Mouse (Mus musculus) heart, embryonic 14.5 days (tissue): ENCODE measurements at regions not wholly inside any gene's neighbourhood (a gene's known extent, or its start where the extent isn't known, plus 50 kb on each side); places are given as distances from the start of the nearest gene placed in this dataset.

Experiments
- ATAC-seq: fragments of 200-750 bp; cut with Nextera tagmentation; 2 replicates; pipeline ENCODE4 v1.8.0; 2017; ENCODE audit warnings: low read depth, moderate TSS enrichment; ENCODE audit not compliant: insufficient number of reproducible peaks, insufficient read depth, low FRiP score
- H3K27ac ChIP-seq, 2 experiments: fragments of 200-500 bp in 1 of 2; fragments of 300-500 bp in 1 of 2; sonication (generic) in 1 of 2; replicated peaks in 1 of 2; 2 replicates each; pipeline ENCODE4 v1.5.1; 2012 to 2014; ENCODE audit warnings: low read depth in 2 of 2, low read length in 2 of 2, control low read depth in 1 of 2, mild to moderate bottlenecking in 1 of 2, mixed read lengths in 1 of 2; ENCODE audit not compliant: control insufficient read depth in 1 of 2, insufficient read depth in 1 of 2
- H3K27me3 ChIP-seq: fragments of 300-500 bp; sonication (generic); 2 replicates; pipeline ENCODE4 v1.6.1; 2014; ENCODE audit warnings: mild to moderate bottlenecking, low read length, control low read depth; ENCODE audit not compliant: control insufficient read depth, insufficient read depth
- H3K36me3 ChIP-seq: fragments of 300-500 bp; sonication (generic); 2 replicates; pipeline ENCODE4 v1.6.1; 2014; ENCODE audit warnings: mild to moderate bottlenecking, control low read depth, low read length, mixed read lengths; ENCODE audit not compliant: control insufficient read depth, insufficient read depth
- H3K4me1 ChIP-seq, 2 experiments: fragments of 200-500 bp in 1 of 2; fragments of 300-500 bp in 1 of 2; sonication (generic) in 1 of 2; 2 replicates each; pipeline ENCODE4 v1.6.1; 2012 to 2014; ENCODE audit warnings: low read length in 2 of 2, control low read depth in 1 of 2, mixed read lengths in 1 of 2; ENCODE audit not compliant: control insufficient read depth in 2 of 2, insufficient read depth in 2 of 2
- H3K4me2 ChIP-seq: fragments of 300-500 bp; sonication (generic); 2 replicates; pipeline ENCODE4 v1.6.1; 2014; ENCODE audit warnings: mild to moderate bottlenecking, low read length
- H3K4me3 ChIP-seq, 2 experiments: fragments of 200-500 bp in 1 of 2; fragments of 300-500 bp in 1 of 2; sonication (generic) in 1 of 2; 2 replicates each; pipeline ENCODE4 v1.5.1; 2012 to 2014; ENCODE audit warnings: low read length in 2 of 2, mild to moderate bottlenecking in 2 of 2, control low read depth in 1 of 2, low read depth in 1 of 2, moderate library complexity in 1 of 2; ENCODE audit not compliant: control insufficient read depth in 1 of 2, insufficient read depth in 1 of 2
- H3K9ac ChIP-seq: fragments of 300-500 bp; sonication (generic); 2 replicates; pipeline ENCODE4 v1.6.1; 2014; ENCODE audit warnings: mild to moderate bottlenecking, low read length
- H3K9me3 ChIP-seq: fragments of 300-500 bp; sonication (generic); 2 replicates; pipeline ENCODE4 v1.6.1; 2016; ENCODE audit warnings: low read length, control low read depth; ENCODE audit not compliant: control insufficient read depth
- WGBS: fragments of 180-500 bp; shearing (Covaris S2); extraction: QIAGEN DNeasy Blood & Tissue Kit; methylation state at CpG from one replicate; pipeline ENCODE4 v1.1.7; 2014; 5-methylcytosine and 5-hydroxymethylcytosine counted together

DNA sequence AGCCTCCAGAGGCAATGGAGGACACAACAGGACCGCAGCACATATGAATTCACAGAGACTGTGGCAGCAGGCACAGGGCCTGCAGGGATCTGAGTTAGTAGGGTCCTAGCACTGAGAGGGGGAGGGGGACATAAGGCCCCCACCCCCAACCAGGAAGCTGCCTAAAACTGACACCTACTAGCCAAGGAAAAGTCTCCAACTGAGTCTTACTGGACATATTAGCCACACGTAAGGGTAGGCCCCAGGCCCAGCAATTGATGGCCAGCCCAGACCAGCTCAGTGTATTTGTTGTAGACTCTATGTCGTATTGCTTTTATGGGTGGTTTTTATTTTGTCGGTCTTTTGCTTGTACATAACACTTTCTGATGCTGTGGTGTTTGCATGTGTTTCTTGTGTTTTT, 153.4 kb upstream of the Map3k1 start:
- Histone ChIP-seq H3K27me3 (no peaks in the 10 kb centered on the region), H3K36me3 (no peaks in the 10 kb centered on the region), H3K4me1 (no peaks in the 10 kb centered on the region), H3K9me3 (peaks cover 3% of the 10 kb centered on the region; the same call in 1 of the 2 replicates), H3K9ac (no peak overlapping the region), H3K4me3 (no peak overlapping the region), H3K4me2 (no peak overlapping the region), H3K27ac (no peak overlapping the region)
- no peak for ATAC-seq
- 94% methylated on average over 4 of the region's 4 CpGs for WGBS

DNA sequence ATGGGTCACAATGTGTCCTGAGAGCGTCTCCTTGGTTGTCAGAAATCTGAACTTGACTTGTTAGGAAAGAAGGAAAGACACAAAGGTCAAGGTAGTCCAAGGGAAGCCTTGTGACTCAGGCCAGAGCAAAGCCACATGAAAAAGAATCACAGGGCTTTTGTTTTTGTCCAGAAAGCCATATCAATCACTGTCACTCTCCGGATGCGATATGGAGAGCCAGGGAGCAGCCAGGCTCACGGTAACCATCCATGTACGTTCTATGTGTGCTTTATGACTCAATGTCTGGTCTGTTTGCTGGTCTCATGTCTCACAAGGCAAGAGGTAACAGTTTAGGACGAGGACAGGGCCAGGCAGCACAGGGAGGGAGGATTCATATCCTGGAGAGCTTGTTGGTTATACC, 157.3 kb upstream of the Map3k1 start:
- Histone ChIP-seq H3K9ac (no peak overlapping the region), H3K4me1 (peaks cover 0 to 3% of the 10 kb centered on the region in 2 experiments; a peak in 1 of 4 replicates), H3K27me3 (no peaks in the 10 kb centered on the region), H3K4me2 (no peak overlapping the region), H3K4me3 (no peak overlapping the region), H3K36me3 (no peaks in the 10 kb centered on the region), H3K27ac (no peak overlapping the region), H3K9me3 (no peaks in the 10 kb centered on the region)
- 63% methylated on average over 6 of the region's 6 CpGs for WGBS
- no peak for ATAC-seq

DNA sequence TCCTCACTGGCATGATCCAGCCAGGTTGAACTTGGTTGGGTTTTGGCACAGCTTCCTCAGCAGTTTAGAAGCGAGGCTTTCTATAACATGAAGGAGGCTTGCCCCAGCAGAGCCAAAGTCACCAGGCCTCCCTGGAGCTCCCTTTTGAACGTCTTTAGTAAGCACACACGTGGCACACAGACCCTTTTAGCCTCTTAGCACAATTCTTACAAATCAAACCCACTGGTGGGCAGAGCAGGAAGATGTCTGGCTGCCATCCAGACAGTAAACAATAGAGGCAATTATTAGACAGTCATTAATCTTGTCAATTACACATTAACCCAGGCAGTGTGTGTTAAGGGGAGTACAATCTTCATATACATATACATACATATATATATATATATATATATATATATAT, 157.8 kb upstream of the Map3k1 start:
- H3K27ac ChIP-seq: no peak overlapping the region
- peaks cover 0 to 3% of the 10 kb centered on the region in 2 experiments; a peak in 1 of 4 replicates for H3K4me1 ChIP-seq
- H3K4me2 ChIP-seq: no peak overlapping the region
- no peaks in the 10 kb centered on the region for H3K27me3 ChIP-seq
- no peak overlapping the region for H3K4me3 ChIP-seq
- H3K9me3 ChIP-seq: no peaks in the 10 kb centered on the region
- no peaks in the 10 kb centered on the region for H3K36me3 ChIP-seq
- H3K9ac ChIP-seq: no peak overlapping the region
- no peak for ATAC-seq
- WGBS: 60% methylated on average over 3 of the region's 3 CpGs

DNA sequence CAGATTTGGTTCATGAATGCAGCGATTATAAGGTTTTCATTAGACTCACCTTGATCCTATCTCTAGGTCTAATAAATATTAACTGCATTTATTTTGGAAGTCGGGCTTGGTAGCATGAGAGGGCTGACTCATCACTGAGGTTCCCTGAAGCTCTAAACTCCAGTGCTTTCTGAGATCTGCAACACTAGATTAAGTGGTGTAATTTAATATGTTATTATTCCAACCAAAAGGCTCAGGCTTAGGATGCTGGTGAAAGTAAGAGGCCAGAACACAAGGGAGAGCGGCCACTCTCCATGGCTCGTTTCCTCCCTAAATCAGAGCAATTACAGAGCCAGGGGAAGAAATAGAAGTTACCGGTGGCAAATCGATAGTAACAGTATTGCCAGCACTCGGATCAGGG, 159.4 kb upstream of the Map3k1 start:
- Histone ChIP-seq H3K4me1 (peaks cover 0 to 3% of the 10 kb centered on the region in 2 experiments; a peak in 1 of 4 replicates), H3K36me3 (no peaks in the 10 kb centered on the region), H3K9me3 (no peaks in the 10 kb centered on the region), H3K4me3 (no peak overlapping the region), H3K27me3 (no peaks in the 10 kb centered on the region), H3K9ac (no peak overlapping the region), H3K27ac (no peak overlapping the region), H3K4me2 (no peak overlapping the region)
- no peak for ATAC-seq
- WGBS: 79% methylated on average over 7 of the region's 7 CpGs

DNA sequence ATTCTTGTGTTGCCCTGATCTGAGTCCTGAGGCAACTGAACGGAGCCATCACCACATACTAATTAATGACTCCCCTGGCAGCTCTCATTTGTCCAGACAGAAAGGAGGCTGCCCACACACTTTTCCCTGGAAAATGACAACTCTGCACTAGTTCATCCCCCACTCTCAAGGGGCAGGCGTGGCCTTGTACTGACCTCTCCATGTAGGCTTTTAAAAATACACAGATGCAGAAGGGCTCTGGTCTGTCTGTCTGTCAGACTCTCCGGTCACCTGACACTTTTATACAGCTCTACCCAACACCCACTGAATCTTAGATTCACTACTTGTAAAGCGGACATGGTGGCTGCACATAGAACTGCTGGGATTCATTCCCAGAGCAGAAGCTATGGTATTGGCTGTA, 165.5 kb upstream of the Map3k1 start:
- no peak overlapping the region for H3K4me2 ChIP-seq
- ATAC-seq: no peak
- no peak overlapping the region for H3K4me3 ChIP-seq
- H3K9ac ChIP-seq: no peak overlapping the region
- 50% methylated on average over 4 of the region's 4 CpGs for WGBS
- no peak overlapping the region for H3K27ac ChIP-seq
- H3K36me3 ChIP-seq: no peaks in the 10 kb centered on the region
- no peaks in the 10 kb centered on the region for H3K9me3 ChIP-seq
- H3K4me1 ChIP-seq: peaks cover 2 to 8% of the 10 kb centered on the region in 2 experiments
- no peaks in the 10 kb centered on the region for H3K27me3 ChIP-seq

DNA sequence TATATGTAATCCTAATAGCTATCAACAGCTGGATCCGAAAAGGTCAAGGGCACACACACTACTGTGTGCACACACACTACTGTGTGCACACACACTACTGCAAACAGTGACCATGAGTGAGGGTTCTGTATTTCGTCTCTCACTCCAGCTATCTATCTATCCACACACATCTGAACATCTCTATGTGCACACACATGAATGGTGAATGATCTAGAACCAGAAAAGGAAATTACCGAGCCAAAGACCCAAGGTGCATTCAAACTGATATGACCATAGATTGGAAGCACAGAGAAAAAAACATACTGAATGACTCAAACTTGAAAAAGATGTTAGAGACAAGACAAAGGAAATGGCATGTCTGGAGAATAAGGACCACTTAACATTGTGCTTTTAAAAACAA, 166.8 kb upstream of the Map3k1 start:
- WGBS: 79% methylated on average over 3 of the region's 3 CpGs

DNA sequence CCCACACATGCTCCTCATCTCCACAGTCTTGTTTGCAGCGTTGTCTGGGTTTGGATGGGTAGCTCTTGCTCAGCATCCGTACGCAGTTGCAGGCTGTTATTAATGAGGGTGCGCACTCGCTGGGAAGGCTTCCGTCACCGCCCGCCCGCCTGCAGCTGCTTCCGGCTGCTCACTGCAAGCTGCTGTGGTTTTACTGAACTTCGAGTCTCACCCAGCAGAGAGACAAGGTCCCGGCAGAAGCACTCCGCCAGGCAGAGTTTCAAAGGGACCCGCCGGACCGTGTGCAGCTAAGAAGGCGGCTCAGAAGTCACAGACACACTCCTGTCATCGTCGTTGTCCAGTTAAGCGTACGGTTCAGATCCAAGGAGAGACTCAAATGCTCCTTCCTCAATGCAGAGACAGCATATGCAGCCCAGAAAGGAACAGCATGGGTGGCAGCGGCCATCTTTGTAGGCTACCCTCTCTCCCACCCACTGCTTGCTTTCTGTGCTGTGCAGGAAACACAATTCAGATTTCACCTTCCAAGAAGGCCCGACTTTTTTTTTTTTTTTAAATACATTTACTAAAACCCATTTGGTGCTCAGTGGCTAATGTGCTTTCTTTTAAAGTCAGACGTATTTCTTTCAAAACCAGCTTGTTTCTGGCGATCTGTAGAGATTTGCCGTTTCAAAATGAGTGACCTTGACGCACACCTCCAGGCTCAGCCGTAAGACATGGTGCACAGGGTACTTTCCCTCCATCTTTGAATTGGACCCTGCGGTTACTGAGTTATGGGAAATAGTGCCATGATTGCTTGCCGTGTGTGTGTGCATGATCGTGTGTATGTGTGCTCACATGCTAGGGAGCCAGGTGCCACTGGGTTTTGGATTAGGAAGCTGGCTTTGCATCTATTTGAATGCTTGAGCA, 169.2 kb upstream of the Map3k1 start:
- WGBS: 85% methylated on average over 31 of the region's 31 CpGs
- Histone ChIP-seq H3K4me1 (peaks cover 8 to 19% of the 10 kb centered on the region in 2 experiments), H3K27ac (no peak overlapping the region), H3K4me3 (no peak overlapping the region), H3K9me3 (no peaks in the 10 kb centered on the region), H3K4me2 (no peak overlapping the region), H3K36me3 (no peaks in the 10 kb centered on the region), H3K27me3 (no peaks in the 10 kb centered on the region), H3K9ac (no peak overlapping the region)
- no peak for ATAC-seq

More for the DNA sequence above, 166.8 kb upstream of the Map3k1 start:
- no peak for ATAC-seq
- no peaks in the 10 kb centered on the region for H3K36me3 ChIP-seq
- H3K9me3 ChIP-seq: no peaks in the 10 kb centered on the region
- H3K4me3 ChIP-seq: no peak overlapping the region
- no peak overlapping the region for H3K9ac ChIP-seq
- H3K4me1 ChIP-seq: peaks cover 8 to 19% of the 10 kb centered on the region in 2 experiments
- H3K27me3 ChIP-seq: no peaks in the 10 kb centered on the region
- H3K4me2 ChIP-seq: no peak overlapping the region
- H3K27ac ChIP-seq: no peak overlapping the region

DNA sequence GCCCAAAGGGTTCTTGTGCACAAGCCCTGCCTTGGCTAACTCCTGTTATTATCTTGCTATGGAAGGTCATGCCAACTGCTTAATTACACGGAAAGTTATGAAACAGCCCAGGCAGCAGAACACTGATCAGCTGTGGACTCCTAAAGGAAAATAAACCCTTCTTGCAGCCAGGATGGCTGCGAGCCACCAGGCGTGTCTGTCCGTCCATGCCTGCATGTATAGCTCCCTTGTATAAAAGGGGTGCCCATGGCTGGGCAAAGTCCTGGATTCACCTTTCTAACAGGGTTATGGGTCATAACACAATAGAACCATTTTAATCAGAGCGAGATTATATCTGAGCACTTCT, 169.9 kb upstream of the Map3k1 start:
- ATAC-seq: no peak
- H3K4me2 ChIP-seq: no peak overlapping the region

More for the DNA sequence above, 169.9 kb upstream of the Map3k1 start:
- Histone ChIP-seq H3K36me3 (no peaks in the 10 kb centered on the region), H3K4me3 (no peak overlapping the region), H3K9ac (no peak overlapping the region), H3K27ac (no peak overlapping the region), H3K27me3 (no peaks in the 10 kb centered on the region), H3K9me3 (no peaks in the 10 kb centered on the region), H3K4me1 (peaks cover 11 to 19% of the 10 kb centered on the region in 2 experiments)
- WGBS: 84% methylated on average over 5 of the region's 5 CpGs
